Mouse (Mus musculus) heart, adult 2 months (tissue): ENCODE measurements around the gene Olfr855.

Experiments used
- CTCF ChIP-seq: fragments of 200-600 bp; IDR thresholded peaks from 2 replicates; pipeline ENCODE4 v1.8.1; 2022; ENCODE audit warnings: antibody characterized with exemption, mild to moderate bottlenecking, moderate library complexity
- POLR2A ChIP-seq: fragments of 200-500 bp; IDR thresholded peaks from 2 replicates; pipeline ENCODE4 v1.6.1; 2011; ENCODE audit warnings: mild to moderate bottlenecking, low read depth, low read length, control low read depth; ENCODE audit not compliant: insufficient read depth

- no peak for TF ChIP-seq CTCF
- no peak for TF ChIP-seq POLR2A
Measured at GRCm38 (mm10) chr9:19582317-19582716, at the start of gene Olfr855.
